Mouse (Mus musculus) brown adipose tissue, adult 24 weeks (tissue): ENCODE data around the gene Scaf1. TPM values are rescaled to one million over a fixed set of nuclear protein-coding genes. Genes with fewer than 3 reads are reported as not detected.

Experiments used
- H3K27ac ChIP-seq: fragments of 200-500 bp; replicated peaks from 2 replicates; pipeline ENCODE4 v1.5.1; 2012; ENCODE audit warnings: low read depth, mild to moderate bottlenecking, low read length
- H3K4me1 ChIP-seq: fragments of 200-500 bp; 2 replicates; pipeline ENCODE4 v1.6.1; 2012; ENCODE audit warnings: low read length, mixed read lengths; ENCODE audit not compliant: control insufficient read depth, insufficient read depth, insufficient read length
- H3K4me3 ChIP-seq: fragments of 200-500 bp; 2 replicates; pipeline ENCODE4 v1.5.1; 2012; ENCODE audit warnings: low read depth, mild to moderate bottlenecking, low read length, moderate library complexity; ENCODE audit not compliant: insufficient read depth
- polyA plus RNA-seq: library from polyadenylated mRNA; stranded (reverse); fragments of >200 nt; gene quantifications from 2 replicates; pipeline ENCODE4 v1.2.4, GENCODE M21; 2012; ENCODE audit not compliant: missing spikeins, insufficient read depth, insufficient read length

The Scaf1 gene
- polyA plus RNA-seq = 26.3 and 27.5 TPM in 2 replicates

GRCm38 (mm10) chr7:45015957-45016612, at the start of gene Scaf1:
TSS of gene Scaf1 (minus strand) at chr7:45016363.
- H3K4me1 ChIP-seq = peaks cover 6% of the 10 kb centered on the region; the same call in 1 of the 2 replicates
- peak within 1 kb of the TSS; percentile 100 for H3K27ac ChIP-seq
- peak within 1 kb of the TSS; percentile 78 for H3K4me3 ChIP-seq

- peak within 1 kb of the TSS; percentile 75 for H3K4me3 ChIP-seq
- H3K4me1 ChIP-seq = peaks cover 4% of the 10 kb centered on the region; the same call in 1 of the 2 replicates
- peak within 1 kb of the TSS; percentile 93 for H3K27ac ChIP-seq
Measured at GRCm38 (mm10) chr7:45062239-45062835, 46.2 kb upstream of the Scaf1 start, which contains the start of the genes Nosip and Prrg2. TSS of gene Nosip (plus strand) at chr7:45062429. TSS of gene Prrg2 (minus strand) at chr7:45062677.

GRCm38 (mm10) chr7:45061532-45062075, 45.4 kb upstream of the Scaf1 start:
- H3K27ac ChIP-seq = peak overlapping the region; percentile 18; the same call in 1 of the 2 replicates
- H3K4me1 ChIP-seq = peaks cover 4% of the 10 kb centered on the region; the same call in 1 of the 2 replicates
- peak overlapping the region; percentile 75 for H3K4me3 ChIP-seq

- Histone ChIP-seq H3K4me1 (peaks cover 4% of the 10 kb centered on the region; the same call in 1 of the 2 replicates), H3K4me3 (no peak overlapping the region), H3K27ac (no peak overlapping the region)
Measured at GRCm38 (mm10) chr7:45060632-45061122, 44.5 kb upstream of the Scaf1 start.

GRCm38 (mm10) chr7:45058607-45059571, 42.7 kb upstream of the Scaf1 start:
- no peak overlapping the region for H3K4me3 ChIP-seq
- H3K4me1 ChIP-seq = peaks cover 4% of the 10 kb centered on the region; the same call in 1 of the 2 replicates
- H3K27ac ChIP-seq = no peak overlapping the region

GRCm38 (mm10) chr7:45056972-45057348, 40.8 kb upstream of the Scaf1 start:
- H3K27ac ChIP-seq = no peak overlapping the region
- no peak overlapping the region for H3K4me3 ChIP-seq
- peaks cover 5% of the 10 kb centered on the region for H3K4me1 ChIP-seq

- H3K4me1 ChIP-seq = peaks cover 4% of the 10 kb centered on the region
- H3K27ac ChIP-seq = no peak overlapping the region
- no peak overlapping the region for H3K4me3 ChIP-seq
Measured at GRCm38 (mm10) chr7:45056329-45056971, 40.3 kb upstream of the Scaf1 start.

GRCm38 (mm10) chr7:45053931-45054510, 37.9 kb upstream of the Scaf1 start:
- Histone ChIP-seq H3K4me3 (peak overlapping the region; percentile 52), H3K27ac (peak overlapping the region; percentile 43; the same call in 1 of the 2 replicates), H3K4me1 (peaks cover 5% of the 10 kb centered on the region)

GRCm38 (mm10) chr7:45053117-45053930, 37.2 kb upstream of the Scaf1 start:
- Histone ChIP-seq H3K4me1 (peaks cover 5% of the 10 kb centered on the region), H3K4me3 (peak overlapping the region; percentile 96), H3K27ac (peak overlapping the region; percentile 71)

GRCm38 (mm10) chr7:45052862-45053116, 36.6 kb upstream of the Scaf1 start, which contains the start of gene Prr12:
TSS of gene Prr12 (minus strand) at chr7:45052881.
- H3K27ac ChIP-seq = peak within 1 kb of the TSS; percentile 71
- H3K4me1 ChIP-seq = peaks cover 5% of the 10 kb centered on the region
- peak within 1 kb of the TSS; percentile 96 for H3K4me3 ChIP-seq

- H3K4me1 ChIP-seq = peaks cover 5% of the 10 kb centered on the region
- peak overlapping the region; percentile 96 for H3K4me3 ChIP-seq
- peak overlapping the region; percentile 58 for H3K27ac ChIP-seq
Measured at GRCm38 (mm10) chr7:45052181-45052861, 36.2 kb upstream of the Scaf1 start.

- Histone ChIP-seq H3K4me3 (peak overlapping the region; percentile 96), H3K4me1 (peaks cover 5% of the 10 kb centered on the region), H3K27ac (no peak overlapping the region)
Measured at GRCm38 (mm10) chr7:45051601-45051974, 35.4 kb upstream of the Scaf1 start.
